Mouse (Mus musculus) kidney, postnatal 0 days (tissue): ENCODE measurements around the gene Gm21983. TPM values are rescaled to one million over a fixed set of nuclear protein-coding genes. Genes with fewer than 3 reads are reported as not detected.

Experiments
- ATAC-seq: fragments of 200-750 bp; cut with Nextera tagmentation; replicated peaks from 2 replicates; pipeline ENCODE4 v1.8.0; 2017; ENCODE audit warnings: low read depth, moderate number of reproducible peaks, moderate TSS enrichment, moderate library complexity; ENCODE audit not compliant: low FRiP score
- DNase-seq: peaks from one replicate; pipeline ENCODE4 v3.0.0-alpha.2; 2016; ENCODE audit warnings: low spot score
- H3K27ac ChIP-seq: fragments of 300-500 bp; sonication (generic); 2 replicates; pipeline ENCODE4 v1.5.1; 2014; ENCODE audit warnings: mild to moderate bottlenecking
- H3K27me3 ChIP-seq: fragments of 300-500 bp; sonication (generic); 2 replicates; pipeline ENCODE4 v1.6.1; 2014; ENCODE audit warnings: low read length, mixed read lengths; ENCODE audit not compliant: insufficient read depth
- H3K36me3 ChIP-seq: fragments of 300-500 bp; sonication (generic); 2 replicates; pipeline ENCODE4 v1.6.1; 2014; ENCODE audit warnings: low read length, mixed read lengths; ENCODE audit not compliant: insufficient read depth
- H3K4me1 ChIP-seq: fragments of 300-500 bp; sonication (generic); replicated peaks from 2 replicates; pipeline ENCODE4 v1.6.1; 2014; ENCODE audit warnings: antibody characterized with exemption, low read length, mixed read lengths; ENCODE audit not compliant: insufficient read depth
- H3K4me2 ChIP-seq: fragments of 300-500 bp; sonication (generic); 2 replicates; pipeline ENCODE4 v1.6.1; 2014; ENCODE audit warnings: mild to moderate bottlenecking, low read length, moderate library complexity, mixed read lengths
- H3K4me3 ChIP-seq: fragments of 300-500 bp; sonication (generic); replicated peaks from 2 replicates; pipeline ENCODE4 v1.5.1; 2014; ENCODE audit warnings: low read depth, low read length
- H3K9ac ChIP-seq: fragments of 300-500 bp; sonication (generic); 2 replicates; pipeline ENCODE4 v1.6.1; 2014; ENCODE audit warnings: low read depth, low read length
- H3K9me3 ChIP-seq: fragments of 300-500 bp; sonication (generic); replicated peaks from 2 replicates; pipeline ENCODE4 v1.6.1; 2016; ENCODE audit warnings: low read length, inconsistent platforms, mixed read lengths
- CTCF ChIP-seq: IDR thresholded peaks from 2 replicates; pipeline ENCODE4 v1.5.1; 2016; ENCODE audit warnings: antibody characterized with exemption, low read depth, mild to moderate bottlenecking, moderate library complexity
- WGBS: fragments of 180-500 bp; shearing (Covaris S2); extraction: QIAGEN DNeasy Blood & Tissue Kit; methylation state at CpG from one replicate; pipeline ENCODE4 v1.1.7; 2014; 5-methylcytosine and 5-hydroxymethylcytosine counted together
- polyA plus RNA-seq: library from polyadenylated mRNA; unstranded; fragments of >200 nt; fragmentation: Nextera tagmentation; extraction: Ambion mirVana; gene quantifications from 2 replicates; pipeline ENCODE4 v1.2.1, GENCODE M21; 2015

The Gm21983 gene
- polyA plus RNA-seq = 0.30 and 0.54 TPM in 2 replicates

GRCm38 (mm10) chr7:27180837-27181695, at the start of gene Gm21983, which contains the start of gene Mia:
TSS of gene Gm21983 (minus strand) at chr7:27181086.
TSS of gene Mia (minus strand) at chr7:27181157.
- no peak within 1 kb of the TSS for H3K9ac ChIP-seq
- H3K27ac ChIP-seq = peak within 1 kb of the TSS; percentile 60
- 0 out of 2 replicates have a peak, but pooled peaks cover 4% of the 10 kb centered on the region for H3K4me1 ChIP-seq
- H3K4me2 ChIP-seq = no peak within 1 kb of the TSS
- H3K36me3 ChIP-seq = peaks cover 9% of the 10 kb centered on the region
- no peaks in the 10 kb centered on the region for H3K27me3 ChIP-seq
- ATAC-seq (no peak), DNase-seq (no peak)
- TF ChIP-seq CTCF = no peak
- 65% methylated on average over 14 of the region's 14 CpGs for WGBS
- no peaks in the 10 kb centered on the region for H3K9me3 ChIP-seq
- H3K4me3 ChIP-seq = no peak within 1 kb of the TSS

DNA sequence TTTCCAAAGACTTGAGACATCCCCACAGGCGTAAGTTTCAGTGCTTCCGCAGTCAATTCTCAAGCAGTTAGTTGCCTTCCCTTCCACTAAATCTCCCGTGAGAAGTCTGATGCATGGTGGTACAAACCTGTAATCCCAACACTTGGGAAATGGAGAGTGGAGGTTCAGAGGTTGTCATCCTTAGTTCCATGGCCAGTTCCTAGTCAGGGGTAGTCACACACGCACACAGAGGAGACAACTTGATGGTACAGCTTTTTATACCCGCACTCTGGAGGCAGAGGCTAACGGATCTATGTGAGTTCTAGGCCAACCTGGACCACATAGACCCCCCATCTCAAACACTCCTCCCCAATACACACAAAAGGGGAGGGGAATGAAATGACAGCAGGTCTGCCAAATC, 48.0 kb upstream of the Gm21983 start:
- WGBS = 14% methylated on average over 6 of the region's 6 CpGs
- Histone ChIP-seq H3K4me3 (peak overlapping the region; percentile 64), H3K27me3 (no peaks in the 10 kb centered on the region), H3K4me2 (peak overlapping the region; percentile 69), H3K36me3 (no peaks in the 10 kb centered on the region), H3K9ac (peak overlapping the region; percentile 81), H3K27ac (peak overlapping the region; percentile 88), H3K4me1 (peaks cover 22% of the 10 kb centered on the region), H3K9me3 (no peaks in the 10 kb centered on the region)
- no peak for TF ChIP-seq CTCF
- no peak for DNase-seq
- ATAC-seq = no peak

- under 1% methylated on average over 49 of the region's 49 CpGs for WGBS
- peak within 1 kb of the TSS; percentile 81 for H3K9ac ChIP-seq
- H3K4me3 ChIP-seq = peak within 1 kb of the TSS; percentile 64
- peak; percentile 23; the same call in 1 of the 2 replicates for TF ChIP-seq CTCF
- H3K27me3 ChIP-seq = no peaks in the 10 kb centered on the region
- H3K4me2 ChIP-seq = peak within 1 kb of the TSS; percentile 69
- ATAC-seq (peak; percentile 82), DNase-seq (peak; percentile 97)
- H3K9me3 ChIP-seq = no peaks in the 10 kb centered on the region
- peaks cover 26% of the 10 kb centered on the region for H3K4me1 ChIP-seq
- H3K27ac ChIP-seq = peak within 1 kb of the TSS; percentile 88
- no peaks in the 10 kb centered on the region for H3K36me3 ChIP-seq
Observed at GRCm38 (mm10) chr7:27228281-27228821, 47.5 kb upstream of the Gm21983 start, which contains the start of gene Itpkc. TSS of gene Itpkc (minus strand) at chr7:27228661.

GRCm38 (mm10) chr7:27227676-27228075, 46.8 kb upstream of the Gm21983 start:
- WGBS = under 1% methylated on average over 10 of the region's 10 CpGs
- DNase-seq (no peak), ATAC-seq (peak; percentile 25)
- no peak for TF ChIP-seq CTCF
- H3K4me2 ChIP-seq = peak overlapping the region; percentile 69
- H3K4me1 ChIP-seq = peaks cover 26% of the 10 kb centered on the region
- H3K4me3 ChIP-seq = peak overlapping the region; percentile 64
- no peaks in the 10 kb centered on the region for H3K27me3 ChIP-seq
- peak overlapping the region; percentile 81 for H3K9ac ChIP-seq
- no peaks in the 10 kb centered on the region for H3K9me3 ChIP-seq
- no peaks in the 10 kb centered on the region for H3K36me3 ChIP-seq
- H3K27ac ChIP-seq = peak overlapping the region; percentile 88; the same call in 1 of the 2 replicates

GRCm38 (mm10) chr7:27227276-27227675, 46.4 kb upstream of the Gm21983 start:
- Histone ChIP-seq H3K4me3 (peak overlapping the region; percentile 64), H3K27me3 (no peaks in the 10 kb centered on the region), H3K36me3 (no peaks in the 10 kb centered on the region), H3K9ac (peak overlapping the region; percentile 81; the same call in 1 of the 2 replicates), H3K4me1 (peaks cover 26% of the 10 kb centered on the region), H3K27ac (no peak overlapping the region), H3K4me2 (peak overlapping the region; percentile 69), H3K9me3 (no peaks in the 10 kb centered on the region)
- TF ChIP-seq CTCF = no peak
- 27% methylated on average over 9 of the region's 9 CpGs for WGBS
- DNase-seq (no peak), ATAC-seq (no peak)

GRCm38 (mm10) chr7:27224877-27225575, 44.1 kb upstream of the Gm21983 start:
- WGBS = 50% methylated on average over 11 of the region's 11 CpGs
- DNase-seq = no peak
- H3K4me3 ChIP-seq = no peak overlapping the region
- no peaks in the 10 kb centered on the region for H3K9me3 ChIP-seq
- no peak overlapping the region for H3K27ac ChIP-seq
- peaks cover 26% of the 10 kb centered on the region for H3K4me1 ChIP-seq
- ATAC-seq = no peak
- H3K4me2 ChIP-seq = peak overlapping the region; percentile 23; the same call in 1 of the 2 replicates
- no peak for TF ChIP-seq CTCF
- H3K9ac ChIP-seq = no peak overlapping the region
- H3K36me3 ChIP-seq = no peaks in the 10 kb centered on the region
- H3K27me3 ChIP-seq = no peaks in the 10 kb centered on the region
